Mouse (Mus musculus) heart, postnatal 0 days (tissue): ENCODE results near the gene Gm43191.

Experiments used
- CTCF ChIP-seq: IDR thresholded peaks from 2 replicates; pipeline ENCODE4 v1.5.1; 2016; ENCODE audit warnings: antibody characterized with exemption, control low read depth, low read depth
- EP300 ChIP-seq: IDR thresholded peaks from 2 replicates; pipeline ENCODE4 v1.6.1; 2016; ENCODE audit warnings: antibody characterized with exemption, low read depth

DNA sequence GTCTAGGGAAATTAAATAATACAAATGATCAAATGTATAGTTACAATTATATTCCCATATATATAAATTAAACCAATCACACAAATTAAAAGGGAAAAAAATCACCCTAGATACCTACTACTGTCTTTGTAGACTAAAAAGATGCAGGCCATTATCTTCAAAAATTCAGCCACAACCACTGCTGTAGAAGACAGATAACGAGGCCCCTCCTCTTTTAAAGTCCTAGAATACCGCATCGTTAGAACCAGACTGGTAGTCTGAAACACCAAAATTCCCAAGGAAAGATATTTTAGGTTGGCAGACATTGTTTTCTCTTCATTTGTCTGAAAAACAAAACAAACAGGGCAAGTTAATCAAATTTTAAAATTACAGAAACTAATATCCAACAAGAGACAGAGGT, 13.3 kb upstream of the Gm43191 start:
- TF ChIP-seq CTCF: no peak
- no peak for TF ChIP-seq EP300
